Mouse (Mus musculus): ENCODE data around the gene Thyn1. TPM values are rescaled to one million over a fixed set of nuclear protein-coding genes. Genes with fewer than 3 reads are reported as not detected.

The Thyn1 gene
- total RNA-seq, 1 experiment: 112 TPM

DNA sequence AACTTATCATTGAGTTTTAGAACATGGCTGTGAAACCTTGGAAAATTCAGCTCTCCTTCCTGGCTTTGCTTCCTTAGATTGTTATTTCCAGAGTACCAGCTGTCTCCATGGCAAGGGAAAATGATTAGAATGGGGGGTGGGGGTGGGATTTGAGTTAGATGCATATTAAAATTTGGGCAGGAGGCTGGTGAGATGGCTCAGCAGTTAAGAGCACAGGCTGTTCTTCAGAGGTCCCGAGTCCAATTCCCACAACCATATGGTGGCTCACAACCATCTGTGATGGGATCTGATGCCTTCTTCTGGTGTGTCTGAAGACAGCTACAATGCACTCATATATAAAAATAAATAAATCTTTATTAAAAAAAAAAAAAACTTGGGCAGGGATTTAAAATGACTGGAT is 6.4 kb downstream of the Thyn1 start:
- TF ChIP-seq ZC3H11A (IDR thresholded peaks at IDR 0.05; ENCODE audit: borderline replicate concordance, low read depth, low read length) (no peak), MAFK (IDR thresholded peaks at IDR 0.05; ENCODE audit: insufficient read depth, low read depth, low read length) (no peak), ZNF384 (IDR thresholded peaks at IDR 0.05; ENCODE audit: low read depth, low read length) (no peak), CHD2 (IDR thresholded peaks at IDR 0.05; ENCODE audit: low read depth, low read length) (no peak), HCFC1 (IDR thresholded peaks at IDR 0.05; ENCODE audit: borderline replicate concordance, insufficient read depth, low read length) (no peak)
- Histone ChIP-seq H3K4me1 (ENCODE audit: control insufficient read depth in 2 of 2, insufficient read depth in 2 of 2, low read length in 2 of 2, poor library complexity in 1 of 2) (no peaks in the 10 kb centered on the region), H3K9ac (ENCODE audit: insufficient read depth, low read depth, low read length, poor library complexity, severe bottlenecking) (no peak overlapping the region), H3K4me3 (ENCODE audit: insufficient read depth in 1 of 2, low read depth in 1 of 2, low read length in 2 of 2, poor library complexity in 1 of 2, severe bottlenecking in 1 of 2) (no peak overlapping the region), H3K9me3 (ENCODE audit: control insufficient read depth, insufficient read depth, low read depth, low read length) (no peaks in the 10 kb centered on the region), H3K27ac (ENCODE audit: insufficient read depth, low read depth, low read length, poor library complexity, severe bottlenecking) (no peak overlapping the region), H3K36me3 (ENCODE audit: control insufficient read depth, insufficient read depth, low read length, poor library complexity, severe bottlenecking) (peaks cover 38% of the 10 kb centered on the region)
- in situ Hi-C loops (cut with MboI; ENCODE audit: low sequenced_read_pairs in 2 of 2, unreplicated experiment in 2 of 2): no loop called here
- DNase-seq (ENCODE audit: low read depth, low spot score): no peak

- Histone ChIP-seq H3K4me1 (ENCODE audit: control insufficient read depth in 2 of 2, insufficient read depth in 2 of 2, low read length in 2 of 2, poor library complexity in 1 of 2) (no peaks in the 10 kb centered on the region), H3K9ac (ENCODE audit: insufficient read depth, low read depth, low read length, poor library complexity, severe bottlenecking) (no peak overlapping the region), H3K4me3 (ENCODE audit: insufficient read depth in 1 of 2, low read depth in 1 of 2, low read length in 2 of 2, poor library complexity in 1 of 2, severe bottlenecking in 1 of 2) (no peak overlapping the region), H3K9me3 (ENCODE audit: control insufficient read depth, insufficient read depth, low read depth, low read length) (no peaks in the 10 kb centered on the region), H3K27ac (ENCODE audit: insufficient read depth, low read depth, low read length, poor library complexity, severe bottlenecking) (no peak overlapping the region), H3K36me3 (ENCODE audit: control insufficient read depth, insufficient read depth, low read length, poor library complexity, severe bottlenecking) (peaks cover 39% of the 10 kb centered on the region)
- in situ Hi-C loops (cut with MboI; ENCODE audit: low sequenced_read_pairs in 2 of 2, unreplicated experiment in 2 of 2): no loop called here
- TF ChIP-seq HCFC1 (IDR thresholded peaks at IDR 0.05; ENCODE audit: borderline replicate concordance, insufficient read depth, low read length) (no peak), ZC3H11A (IDR thresholded peaks at IDR 0.05; ENCODE audit: borderline replicate concordance, low read depth, low read length) (no peak), ZNF384 (IDR thresholded peaks at IDR 0.05; ENCODE audit: low read depth, low read length) (no peak), MAFK (IDR thresholded peaks at IDR 0.05; ENCODE audit: insufficient read depth, low read depth, low read length) (no peak), CHD2 (IDR thresholded peaks at IDR 0.05; ENCODE audit: low read depth, low read length) (no peak)
- no peak for DNase-seq (ENCODE audit: low read depth, low spot score)
These were observed 7.4 kb downstream of the Thyn1 start for GRCm38 (mm10) chr9:27006866-27007265.

- in situ Hi-C loops (cut with MboI; ENCODE audit: low sequenced_read_pairs in 2 of 2, unreplicated experiment in 2 of 2): no loop called here
- Histone ChIP-seq H3K9me3 (ENCODE audit: control insufficient read depth, insufficient read depth, low read depth, low read length) (no peaks in the 10 kb centered on the region), H3K9ac (ENCODE audit: insufficient read depth, low read depth, low read length, poor library complexity, severe bottlenecking) (no peak overlapping the region), H3K4me3 (ENCODE audit: insufficient read depth in 1 of 2, low read depth in 1 of 2, low read length in 2 of 2, poor library complexity in 1 of 2, severe bottlenecking in 1 of 2) (no peak overlapping the region), H3K27ac (ENCODE audit: insufficient read depth, low read depth, low read length, poor library complexity, severe bottlenecking) (no peak overlapping the region), H3K4me1 (ENCODE audit: control insufficient read depth in 2 of 2, insufficient read depth in 2 of 2, low read length in 2 of 2, poor library complexity in 1 of 2) (no peaks in the 10 kb centered on the region), H3K36me3 (ENCODE audit: control insufficient read depth, insufficient read depth, low read length, poor library complexity, severe bottlenecking) (peaks cover 34% of the 10 kb centered on the region)
- DNase-seq (ENCODE audit: low read depth, low spot score): no peak
- TF ChIP-seq HCFC1 (IDR thresholded peaks at IDR 0.05; ENCODE audit: borderline replicate concordance, insufficient read depth, low read length) (no peak), ZC3H11A (IDR thresholded peaks at IDR 0.05; ENCODE audit: borderline replicate concordance, low read depth, low read length) (no peak), ZNF384 (IDR thresholded peaks at IDR 0.05; ENCODE audit: low read depth, low read length) (no peak), MAFK (IDR thresholded peaks at IDR 0.05; ENCODE audit: insufficient read depth, low read depth, low read length) (no peak), CHD2 (IDR thresholded peaks at IDR 0.05; ENCODE audit: low read depth, low read length) (no peak)
These were observed 9.7 kb downstream of the Thyn1 start for GRCm38 (mm10) chr9:27009231-27009630.

GRCm38 (mm10) chr9:27011572-27011971 is 12.1 kb downstream of the Thyn1 start:
- no peaks in the 10 kb centered on the region for H3K9me3 ChIP-seq (ENCODE audit: control insufficient read depth, insufficient read depth, low read depth, low read length)
- in situ Hi-C loops (cut with MboI; ENCODE audit: low sequenced_read_pairs in 2 of 2, unreplicated experiment in 2 of 2): no loop called here
- no peak for DNase-seq (ENCODE audit: low read depth, low spot score)
- no peaks in the 10 kb centered on the region for H3K4me1 ChIP-seq (ENCODE audit: control insufficient read depth in 2 of 2, insufficient read depth in 2 of 2, low read length in 2 of 2, poor library complexity in 1 of 2)
- TF ChIP-seq MAFK (IDR thresholded peaks at IDR 0.05; ENCODE audit: insufficient read depth, low read depth, low read length) (no peak), HCFC1 (IDR thresholded peaks at IDR 0.05; ENCODE audit: borderline replicate concordance, insufficient read depth, low read length) (no peak), CHD2 (IDR thresholded peaks at IDR 0.05; ENCODE audit: low read depth, low read length) (no peak), ZC3H11A (IDR thresholded peaks at IDR 0.05; ENCODE audit: borderline replicate concordance, low read depth, low read length) (no peak), ZNF384 (IDR thresholded peaks at IDR 0.05; ENCODE audit: low read depth, low read length) (no peak)
- peaks cover 21% of the 10 kb centered on the region for H3K36me3 ChIP-seq (ENCODE audit: control insufficient read depth, insufficient read depth, low read length, poor library complexity, severe bottlenecking)
- H3K9ac ChIP-seq (ENCODE audit: insufficient read depth, low read depth, low read length, poor library complexity, severe bottlenecking): no peak overlapping the region
- no peak overlapping the region for H3K27ac ChIP-seq (ENCODE audit: insufficient read depth, low read depth, low read length, poor library complexity, severe bottlenecking)
- no peak overlapping the region for H3K4me3 ChIP-seq (ENCODE audit: insufficient read depth in 1 of 2, low read depth in 1 of 2, low read length in 2 of 2, poor library complexity in 1 of 2, severe bottlenecking in 1 of 2)

GRCm38 (mm10) chr9:27018961-27019360 is 19.5 kb downstream of the Thyn1 start:
- Histone ChIP-seq H3K9ac (ENCODE audit: insufficient read depth, low read depth, low read length, poor library complexity, severe bottlenecking) (no peak overlapping the region), H3K9me3 (ENCODE audit: control insufficient read depth, insufficient read depth, low read depth, low read length) (no peaks in the 10 kb centered on the region), H3K4me1 (ENCODE audit: control insufficient read depth in 2 of 2, insufficient read depth in 2 of 2, low read length in 2 of 2, poor library complexity in 1 of 2) (no peaks in the 10 kb centered on the region), H3K27ac (ENCODE audit: insufficient read depth, low read depth, low read length, poor library complexity, severe bottlenecking) (no peak overlapping the region), H3K4me3 (ENCODE audit: insufficient read depth in 1 of 2, low read depth in 1 of 2, low read length in 2 of 2, poor library complexity in 1 of 2, severe bottlenecking in 1 of 2) (no peak overlapping the region), H3K36me3 (ENCODE audit: control insufficient read depth, insufficient read depth, low read length, poor library complexity, severe bottlenecking) (peaks cover 7% of the 10 kb centered on the region; the same call in 1 of the 2 replicates)
- in situ Hi-C loops (cut with MboI; ENCODE audit: low sequenced_read_pairs in 2 of 2, unreplicated experiment in 2 of 2): no loop called here
- DNase-seq (ENCODE audit: low read depth, low spot score): no peak
- TF ChIP-seq ZC3H11A (IDR thresholded peaks at IDR 0.05; ENCODE audit: borderline replicate concordance, low read depth, low read length) (no peak), MAFK (IDR thresholded peaks at IDR 0.05; ENCODE audit: insufficient read depth, low read depth, low read length) (no peak), HCFC1 (IDR thresholded peaks at IDR 0.05; ENCODE audit: borderline replicate concordance, insufficient read depth, low read length) (no peak), CHD2 (IDR thresholded peaks at IDR 0.05; ENCODE audit: low read depth, low read length) (no peak), ZNF384 (IDR thresholded peaks at IDR 0.05; ENCODE audit: low read depth, low read length) (no peak)

All from ES-E14 (cell line).